Mouse (Mus musculus): ENCODE data around the gene Phlpp1.

DNA sequence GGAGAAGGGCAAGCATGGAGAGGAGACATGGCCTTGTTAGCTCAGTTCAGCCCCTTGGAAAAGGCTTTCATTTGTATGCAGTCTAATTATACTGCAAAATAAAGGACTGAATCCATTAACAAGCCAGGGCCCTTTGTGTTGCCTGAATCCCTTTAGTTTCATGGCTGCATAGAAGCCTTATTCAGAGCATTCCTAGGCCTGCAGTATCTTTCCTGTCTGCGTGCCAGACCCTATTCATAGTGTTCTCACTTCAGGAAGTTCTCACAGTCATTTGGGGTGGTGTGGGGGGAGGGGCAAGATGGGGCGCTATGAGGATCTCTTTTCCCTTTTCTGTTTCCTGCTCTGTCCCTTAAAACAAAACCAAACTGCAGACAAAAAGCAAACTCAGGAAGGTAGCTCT is 28.1 kb downstream of the Phlpp1 start:
- TF ChIP-seq CTCF (IDR thresholded peaks at IDR 0.05; ENCODE audit: borderline replicate concordance, extremely low read depth, insufficient read depth, insufficient read length) (no peak), POLR2A (IDR thresholded peaks at IDR 0.05; ENCODE audit: borderline replicate concordance, extremely low read depth, insufficient read depth, insufficient read length, poor library complexity, severe bottlenecking) (no peak)

Measured in brain, embryonic 14.5 days (tissue).